Mouse (Mus musculus) forebrain, embryonic 15.5 days (tissue): ENCODE results near the gene Rap1gap. TPM values are rescaled to one million over a fixed set of nuclear protein-coding genes. Genes with fewer than 3 reads are reported as not detected.

Source experiments
- ATAC-seq: fragments of 200-750 bp; cut with Nextera tagmentation; replicated peaks from 2 replicates; pipeline ENCODE4 v1.8.0; 2017; ENCODE audit warnings: mild to moderate bottlenecking, moderate TSS enrichment, moderate library complexity
- H3K27ac ChIP-seq: fragments of 300-500 bp; sonication (generic); replicated peaks from 2 replicates; pipeline ENCODE4 v1.5.1; 2015; ENCODE audit warnings: mild to moderate bottlenecking, inconsistent platforms
- H3K27me3 ChIP-seq: fragments of 300-500 bp; sonication (generic); 2 replicates; pipeline ENCODE4 v1.6.1; 2015; ENCODE audit warnings: inconsistent platforms
- H3K36me3 ChIP-seq: fragments of 300-500 bp; sonication (generic); 2 replicates; pipeline ENCODE4 v1.6.1; 2015; ENCODE audit warnings: mild to moderate bottlenecking, inconsistent platforms
- H3K4me1 ChIP-seq: fragments of 300-500 bp; sonication (generic); 2 replicates; pipeline ENCODE4 v1.6.1; 2015; ENCODE audit warnings: inconsistent platforms
- H3K4me2 ChIP-seq: fragments of 300-500 bp; sonication (generic); replicated peaks from 2 replicates; pipeline ENCODE4 v1.6.1; 2015; ENCODE audit warnings: mild to moderate bottlenecking, inconsistent platforms
- H3K4me3 ChIP-seq: fragments of 300-500 bp; sonication (generic); 2 replicates; pipeline ENCODE4 v1.5.1; 2015; ENCODE audit warnings: mild to moderate bottlenecking, inconsistent platforms
- H3K9ac ChIP-seq: fragments of 300-500 bp; sonication (generic); replicated peaks from 2 replicates; pipeline ENCODE4 v1.6.1; 2015; ENCODE audit warnings: mild to moderate bottlenecking, inconsistent platforms
- H3K9me3 ChIP-seq: fragments of 300-500 bp; sonication (generic); 2 replicates; pipeline ENCODE4 v1.6.1; 2016; ENCODE audit warnings: inconsistent platforms
- WGBS: fragments of 180-500 bp; shearing (Covaris S2); methylation state at CpG from one replicate; pipeline ENCODE4 v1.1.7; 2015; ENCODE audit warnings: mixed read lengths; 5-methylcytosine and 5-hydroxymethylcytosine counted together
- polyA plus RNA-seq: library from polyadenylated mRNA; unstranded; fragments of >200 nt; fragmentation: Nextera tagmentation; extraction: Ambion mirVana; gene quantifications from 2 replicates; pipeline ENCODE4 v1.2.1, GENCODE M21; 2015

Gene Rap1gap
- polyA plus RNA-seq, 1 experiment from 2014 or later: 40.4 TPM

DNA sequence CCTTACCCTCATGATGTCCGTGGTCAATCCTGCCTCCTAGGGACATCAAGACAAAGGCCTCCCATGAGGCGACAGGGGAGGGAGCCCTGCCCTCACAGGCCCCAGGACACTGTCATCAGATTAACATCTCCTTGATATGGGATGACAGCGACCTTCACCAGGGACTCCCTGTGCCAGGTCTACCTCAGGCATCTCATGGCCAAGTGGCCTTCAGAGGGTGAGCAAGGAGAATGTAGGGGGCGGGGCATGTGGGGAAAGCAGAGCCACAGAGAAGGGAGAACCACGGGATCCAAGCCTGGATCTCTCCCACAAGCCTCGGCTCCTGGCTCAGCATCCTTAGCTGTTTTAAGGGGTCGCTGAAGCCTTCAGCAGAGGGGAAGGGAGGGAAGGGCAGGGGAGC, 79.3 kb downstream of the Rap1gap start:
- 61% methylated on average over 7 of the region's 7 CpGs for WGBS
- no peak overlapping the region for H3K4me2 ChIP-seq
- H3K27me3 ChIP-seq: no peaks in the 10 kb centered on the region
- no peak for ATAC-seq
- H3K9me3 ChIP-seq: no peaks in the 10 kb centered on the region
- H3K27ac ChIP-seq: no peak overlapping the region
- no peak overlapping the region for H3K4me3 ChIP-seq
- H3K4me1 ChIP-seq: peaks cover 4% of the 10 kb centered on the region; the same call in 1 of the 2 replicates
- H3K9ac ChIP-seq: no peak overlapping the region
- no peaks in the 10 kb centered on the region for H3K36me3 ChIP-seq

DNA sequence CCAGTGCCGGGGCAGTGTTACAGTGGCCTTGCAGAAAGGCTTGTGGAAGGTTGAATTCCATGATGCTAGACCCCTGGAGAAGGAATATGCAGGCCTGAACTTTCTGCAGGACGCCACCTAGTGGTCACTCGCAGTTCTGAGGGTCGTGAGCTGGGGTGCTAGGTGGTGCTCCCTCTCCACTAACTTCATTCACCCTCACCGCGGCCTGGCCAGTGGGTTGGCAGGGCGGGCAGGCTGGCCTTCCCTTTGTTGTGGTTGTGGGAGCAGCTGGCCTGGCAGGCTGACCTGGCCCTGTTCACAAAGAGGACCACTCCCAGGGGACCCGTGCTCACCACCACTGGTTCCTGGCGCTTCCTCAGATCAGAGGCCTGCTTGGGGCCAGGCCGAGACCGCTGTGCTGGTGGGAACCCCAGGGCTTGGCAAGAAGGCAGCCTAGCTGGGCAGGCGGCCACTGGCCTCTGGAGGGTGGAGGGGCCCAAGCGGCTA, 80.0 kb downstream of the Rap1gap start:
- no peaks in the 10 kb centered on the region for H3K9me3 ChIP-seq
- no peak overlapping the region for H3K4me2 ChIP-seq
- 59% methylated on average over 13 of the region's 13 CpGs for WGBS
- ATAC-seq: peak; percentile 41; the same call in 1 of the 2 replicates
- no peaks in the 10 kb centered on the region for H3K27me3 ChIP-seq
- H3K9ac ChIP-seq: no peak overlapping the region
- peaks cover 1% of the 10 kb centered on the region; the same call in 1 of the 2 replicates for H3K4me1 ChIP-seq
- no peak overlapping the region for H3K4me3 ChIP-seq
- no peaks in the 10 kb centered on the region for H3K36me3 ChIP-seq
- no peak overlapping the region for H3K27ac ChIP-seq

DNA sequence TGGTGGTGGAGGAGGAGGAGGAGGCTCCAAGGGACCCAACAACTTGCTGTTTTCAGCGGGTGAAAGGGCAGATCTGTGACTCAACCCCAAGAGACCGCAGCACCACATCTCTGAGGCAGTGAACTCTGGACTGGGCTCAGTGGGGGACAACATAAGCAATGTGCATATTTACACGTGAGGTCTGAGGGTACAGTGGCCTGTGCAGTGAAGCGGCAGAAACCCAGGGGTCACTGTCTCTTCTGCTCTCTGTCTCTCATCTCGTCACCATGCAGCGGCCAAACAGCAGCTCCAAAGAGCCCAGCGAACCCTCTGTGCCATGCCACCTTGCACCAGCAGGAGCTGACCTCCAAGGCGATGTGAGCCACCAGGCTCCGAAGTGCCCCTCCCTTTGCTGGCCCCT, 82.6 kb downstream of the Rap1gap start:
- Histone ChIP-seq H3K4me2 (no peak overlapping the region), H3K9me3 (no peaks in the 10 kb centered on the region), H3K4me3 (no peak overlapping the region), H3K9ac (no peak overlapping the region), H3K36me3 (no peaks in the 10 kb centered on the region), H3K27me3 (no peaks in the 10 kb centered on the region), H3K4me1 (no peaks in the 10 kb centered on the region), H3K27ac (no peak overlapping the region)
- ATAC-seq: no peak
- 88% methylated on average over 9 of the region's 9 CpGs for WGBS

DNA sequence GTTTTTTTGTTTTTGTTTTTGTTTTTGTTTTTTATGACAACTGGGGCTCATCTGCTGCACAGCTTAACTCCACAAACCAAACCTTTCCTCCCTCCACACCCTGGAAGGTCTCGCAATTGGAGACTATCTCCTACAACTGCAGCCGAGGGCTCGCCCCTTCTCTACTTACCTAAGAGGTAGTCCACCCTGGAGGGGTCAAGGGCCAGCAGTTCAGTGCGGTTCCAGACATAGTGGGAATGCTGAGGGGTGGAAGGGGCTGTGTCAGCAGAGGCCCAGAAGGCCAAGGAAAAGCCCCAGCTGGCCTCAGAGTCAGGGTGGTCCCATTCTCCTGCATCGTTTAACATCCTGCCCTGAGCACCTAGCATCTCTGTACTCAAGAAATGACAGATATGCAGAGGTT, 83.1 kb downstream of the Rap1gap start:
- H3K4me3 ChIP-seq: no peak overlapping the region
- H3K9me3 ChIP-seq: no peaks in the 10 kb centered on the region
- no peaks in the 10 kb centered on the region for H3K27me3 ChIP-seq
- H3K4me1 ChIP-seq: no peaks in the 10 kb centered on the region
- WGBS: 90% methylated on average over 5 of the region's 5 CpGs
- no peak overlapping the region for H3K4me2 ChIP-seq
- no peak overlapping the region for H3K27ac ChIP-seq
- no peaks in the 10 kb centered on the region for H3K36me3 ChIP-seq
- H3K9ac ChIP-seq: no peak overlapping the region
- ATAC-seq: no peak

DNA sequence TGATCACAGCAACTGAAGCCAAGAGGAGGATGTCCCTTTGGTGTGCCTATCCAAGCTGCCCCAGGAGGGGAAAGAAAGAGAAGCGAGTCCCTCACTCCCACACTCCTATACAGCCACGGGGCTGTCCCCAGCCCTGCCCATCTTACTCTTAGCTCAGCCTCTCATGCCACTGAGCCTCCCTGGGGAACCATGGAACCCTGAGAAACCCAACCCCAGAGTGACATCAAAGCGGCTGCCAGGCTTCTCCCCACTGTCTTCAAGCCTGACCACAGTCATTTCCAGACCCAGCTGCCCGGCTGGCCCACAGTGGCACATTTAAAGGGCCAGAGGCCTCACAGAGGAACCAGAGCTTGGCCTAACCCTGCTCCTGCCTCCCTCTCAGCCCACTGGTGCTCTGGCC, 84.2 kb downstream of the Rap1gap start:
- no peaks in the 10 kb centered on the region for H3K9me3 ChIP-seq
- H3K27ac ChIP-seq: no peak overlapping the region
- no peak overlapping the region for H3K4me2 ChIP-seq
- H3K9ac ChIP-seq: no peak overlapping the region
- no peaks in the 10 kb centered on the region for H3K27me3 ChIP-seq
- no peaks in the 10 kb centered on the region for H3K4me1 ChIP-seq
- 65% methylated on average over 4 of the region's 4 CpGs for WGBS
- no peak overlapping the region for H3K4me3 ChIP-seq
- no peaks in the 10 kb centered on the region for H3K36me3 ChIP-seq
- no peak for ATAC-seq

DNA sequence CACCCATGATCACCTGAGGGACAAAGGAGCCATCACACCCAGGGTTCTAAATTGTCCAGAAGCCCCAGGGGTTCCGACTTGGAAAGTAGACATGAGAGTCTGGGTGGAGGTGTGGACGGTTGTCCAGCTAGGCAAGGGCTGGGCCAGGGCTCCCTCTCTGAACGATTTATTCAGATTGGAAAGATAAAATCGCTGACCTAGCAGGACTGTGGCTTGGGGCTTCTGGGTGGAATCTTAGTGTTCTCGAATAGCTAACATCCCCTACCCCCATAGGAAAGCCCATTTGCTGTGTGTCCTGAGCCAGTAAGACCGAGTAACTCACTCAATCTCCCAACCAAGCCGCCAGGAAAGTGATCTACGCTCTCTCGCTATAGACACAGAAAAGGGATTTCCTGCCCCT, 85.2 kb downstream of the Rap1gap start:
- no peak for ATAC-seq
- 87% methylated on average over 9 of the region's 9 CpGs for WGBS

DNA sequence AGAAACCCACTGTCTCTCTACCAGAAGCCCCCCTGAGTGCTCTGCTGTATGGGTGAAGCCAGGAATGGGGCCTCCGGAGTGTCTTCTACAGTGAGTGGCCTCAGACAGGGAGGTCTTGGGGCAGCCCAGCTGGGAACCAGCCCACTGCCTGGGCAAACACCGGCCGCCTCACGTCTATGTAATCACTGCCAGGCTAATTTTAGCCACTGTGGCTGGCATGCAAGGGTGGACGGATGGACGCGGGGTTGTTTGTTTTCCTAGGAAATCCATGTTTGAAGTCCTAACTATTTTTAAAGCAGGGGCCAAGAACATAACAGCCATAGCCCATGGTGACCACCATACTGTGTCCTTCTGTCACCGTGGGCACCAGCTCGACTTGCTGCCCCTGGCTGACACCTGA, 85.6 kb downstream of the Rap1gap start:
- Histone ChIP-seq H3K4me1 (no peaks in the 10 kb centered on the region), H3K9me3 (no peaks in the 10 kb centered on the region), H3K27me3 (no peaks in the 10 kb centered on the region), H3K9ac (no peak overlapping the region), H3K4me2 (no peak overlapping the region), H3K27ac (no peak overlapping the region), H3K4me3 (no peak overlapping the region), H3K36me3 (no peaks in the 10 kb centered on the region)
- no peak for ATAC-seq
- WGBS: 89% methylated on average over 9 of the region's 9 CpGs

More for the DNA sequence above, 85.2 kb downstream of the Rap1gap start:
- no peak overlapping the region for H3K4me3 ChIP-seq
- H3K36me3 ChIP-seq: no peaks in the 10 kb centered on the region
- H3K9me3 ChIP-seq: no peaks in the 10 kb centered on the region
- H3K27me3 ChIP-seq: no peaks in the 10 kb centered on the region
- no peak overlapping the region for H3K4me2 ChIP-seq
- no peaks in the 10 kb centered on the region for H3K4me1 ChIP-seq
- no peak overlapping the region for H3K27ac ChIP-seq
- H3K9ac ChIP-seq: no peak overlapping the region

DNA sequence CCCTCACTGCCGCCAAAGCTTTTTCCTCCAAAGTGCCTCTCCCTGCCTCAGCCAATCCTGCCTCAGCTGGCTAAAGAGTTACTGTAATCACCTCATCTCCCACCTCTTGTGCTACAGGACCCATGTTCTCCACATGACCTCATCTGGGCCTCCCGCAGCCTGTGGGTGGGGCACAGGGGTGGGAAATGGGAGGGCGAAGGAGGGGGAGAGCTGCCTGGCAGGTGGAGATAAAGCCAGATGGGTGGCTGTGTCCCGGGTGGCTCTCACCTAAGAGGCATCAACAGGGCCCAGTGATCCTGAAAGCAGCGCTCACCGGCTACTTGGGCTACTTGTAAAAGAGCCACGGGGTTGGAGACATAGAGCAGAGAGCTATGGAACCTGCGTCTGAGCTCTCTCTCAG, 86.8 kb downstream of the Rap1gap start:
- no peaks in the 10 kb centered on the region for H3K27me3 ChIP-seq
- no peaks in the 10 kb centered on the region for H3K9me3 ChIP-seq
- no peak overlapping the region for H3K27ac ChIP-seq
- H3K4me1 ChIP-seq: no peaks in the 10 kb centered on the region
- ATAC-seq: no peak
- no peak overlapping the region for H3K4me3 ChIP-seq
- no peaks in the 10 kb centered on the region for H3K36me3 ChIP-seq
- no peak overlapping the region for H3K4me2 ChIP-seq
- no peak overlapping the region for H3K9ac ChIP-seq
- 77% methylated on average over 8 of the region's 8 CpGs for WGBS

DNA sequence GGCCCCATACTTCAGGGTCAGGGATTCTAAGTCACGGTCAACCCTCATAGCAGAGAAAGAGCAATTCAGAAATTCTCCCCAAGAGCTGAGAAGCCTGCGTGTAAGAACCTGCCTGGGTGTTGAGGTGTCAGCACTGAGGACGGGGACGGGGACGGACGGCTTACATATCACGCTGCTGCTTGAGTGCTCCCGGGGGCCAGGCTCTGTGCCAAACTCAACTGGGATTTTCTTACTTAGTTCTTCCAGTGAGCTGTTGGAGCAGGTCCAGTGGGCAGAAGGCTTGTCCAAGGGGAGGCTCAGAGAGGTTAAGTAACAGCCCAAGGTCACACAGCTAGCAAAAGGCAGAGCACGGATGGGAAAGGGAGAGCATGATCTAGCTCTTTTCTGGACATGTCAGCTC, 87.2 kb downstream of the Rap1gap start:
- no peak overlapping the region for H3K4me3 ChIP-seq
- no peak for ATAC-seq
- no peak overlapping the region for H3K27ac ChIP-seq
- no peaks in the 10 kb centered on the region for H3K36me3 ChIP-seq
- no peaks in the 10 kb centered on the region for H3K9me3 ChIP-seq
- no peaks in the 10 kb centered on the region for H3K27me3 ChIP-seq
- H3K4me1 ChIP-seq: no peaks in the 10 kb centered on the region
- H3K4me2 ChIP-seq: no peak overlapping the region
- 53% methylated on average over 9 of the region's 9 CpGs for WGBS
- no peak overlapping the region for H3K9ac ChIP-seq

DNA sequence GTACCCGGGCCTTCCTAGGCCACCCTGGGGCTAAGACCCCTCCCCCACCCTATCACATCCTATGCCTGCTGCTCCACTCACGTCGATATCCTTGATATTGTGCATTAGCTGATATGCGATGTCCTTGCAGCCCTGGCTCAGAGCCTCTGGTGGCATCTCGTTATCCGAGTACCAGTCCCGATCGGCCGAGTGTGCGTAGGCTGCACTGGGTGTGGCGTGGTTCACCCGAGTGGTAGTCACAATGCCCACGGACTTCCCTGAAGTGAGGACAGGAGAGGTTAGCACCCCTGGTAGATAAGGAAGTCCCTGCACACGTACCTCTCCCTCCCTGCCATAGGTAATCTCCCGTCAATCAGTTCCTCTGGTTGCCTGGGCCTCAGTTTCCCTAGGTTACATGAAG, 87.9 kb downstream of the Rap1gap start:
- WGBS: 81% methylated on average over 15 of the region's 15 CpGs

DNA sequence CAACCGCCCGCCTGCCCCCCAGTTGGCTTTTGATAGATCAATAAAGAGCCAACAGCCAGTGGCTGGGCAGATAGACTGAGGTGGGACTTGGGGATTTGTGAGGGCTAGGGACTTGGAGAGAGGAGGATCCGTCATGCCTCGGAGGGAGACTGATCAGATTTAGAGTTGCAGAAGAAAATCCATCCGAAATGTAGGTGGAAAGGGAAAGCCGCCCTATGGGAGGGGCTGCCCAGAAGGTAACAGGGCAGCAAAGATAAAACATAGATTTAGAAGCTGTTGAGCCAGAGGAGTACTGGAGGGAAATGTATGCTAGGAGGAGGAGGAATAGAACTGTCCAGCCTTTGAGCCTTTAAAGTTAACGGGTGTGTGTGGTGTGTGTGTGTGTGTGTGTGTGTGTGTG, 88.7 kb downstream of the Rap1gap start:
- WGBS: 84% methylated on average over 7 of the region's 7 CpGs
- H3K9me3 ChIP-seq: no peaks in the 10 kb centered on the region

More for the DNA sequence above, 87.9 kb downstream of the Rap1gap start:
- H3K4me2 ChIP-seq: no peak overlapping the region
- no peaks in the 10 kb centered on the region for H3K9me3 ChIP-seq
- no peak overlapping the region for H3K27ac ChIP-seq
- H3K36me3 ChIP-seq: no peaks in the 10 kb centered on the region
- no peak overlapping the region for H3K9ac ChIP-seq
- no peak overlapping the region for H3K4me3 ChIP-seq
- no peaks in the 10 kb centered on the region for H3K27me3 ChIP-seq
- H3K4me1 ChIP-seq: no peaks in the 10 kb centered on the region
- ATAC-seq: no peak

DNA sequence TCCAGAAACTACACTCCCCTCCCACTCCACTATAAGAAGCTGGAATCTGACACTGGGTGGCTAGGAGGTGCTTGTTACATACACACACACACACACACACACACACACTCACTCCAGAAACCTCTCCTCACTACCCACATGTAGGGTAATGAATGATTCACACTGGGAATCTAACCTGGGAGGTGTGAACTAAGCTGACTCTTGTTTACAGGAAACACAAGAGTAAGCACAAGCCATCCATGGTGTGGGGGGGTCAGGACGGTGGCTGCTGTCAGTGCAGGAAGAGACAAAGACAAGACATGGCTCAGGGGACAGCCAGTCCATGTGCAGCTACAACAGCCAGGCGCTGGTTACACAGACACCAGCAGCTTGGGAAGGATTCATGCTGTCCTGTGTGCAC, 89.9 kb downstream of the Rap1gap start:
- no peak overlapping the region for H3K4me2 ChIP-seq

More for the DNA sequence above, 88.7 kb downstream of the Rap1gap start:
- Histone ChIP-seq H3K27ac (no peak overlapping the region), H3K9ac (no peak overlapping the region), H3K4me2 (no peak overlapping the region), H3K4me1 (no peaks in the 10 kb centered on the region), H3K27me3 (no peaks in the 10 kb centered on the region), H3K36me3 (no peaks in the 10 kb centered on the region), H3K4me3 (no peak overlapping the region)
- ATAC-seq: no peak

DNA sequence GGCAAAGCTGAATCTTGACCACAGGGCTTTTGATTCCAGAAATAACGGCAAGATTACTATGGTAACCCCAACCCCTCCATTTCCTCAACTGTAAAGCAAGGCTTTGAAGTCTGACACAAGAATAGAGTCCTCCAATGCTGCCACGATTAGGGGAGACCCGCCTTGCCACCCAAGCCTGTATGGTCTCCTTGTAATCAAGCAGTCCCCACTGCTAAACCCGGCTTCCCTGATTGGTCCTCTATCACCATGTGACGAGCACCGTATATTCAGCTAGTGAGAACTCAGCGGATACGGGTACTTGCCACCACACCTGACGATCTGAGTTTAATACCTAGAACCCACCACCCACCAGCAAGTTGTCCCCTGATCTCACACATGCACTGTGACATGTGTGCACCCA, 98.4 kb downstream of the Rap1gap start:
- ATAC-seq: no peak
- no peaks in the 10 kb centered on the region for H3K9me3 ChIP-seq
- no peak overlapping the region for H3K4me2 ChIP-seq
- H3K27ac ChIP-seq: no peak overlapping the region
- no peak overlapping the region for H3K9ac ChIP-seq
- no peaks in the 10 kb centered on the region for H3K27me3 ChIP-seq
- peaks cover 29% of the 10 kb centered on the region for H3K4me1 ChIP-seq
- WGBS: 68% methylated on average over 9 of the region's 9 CpGs
- no peak overlapping the region for H3K4me3 ChIP-seq
- no peaks in the 10 kb centered on the region for H3K36me3 ChIP-seq

More for the DNA sequence above, 89.9 kb downstream of the Rap1gap start:
- ATAC-seq: no peak
- Histone ChIP-seq H3K27ac (no peak overlapping the region), H3K9ac (no peak overlapping the region), H3K4me1 (peaks cover 5% of the 10 kb centered on the region; the same call in 1 of the 2 replicates), H3K36me3 (no peaks in the 10 kb centered on the region), H3K27me3 (no peaks in the 10 kb centered on the region), H3K9me3 (no peaks in the 10 kb centered on the region), H3K4me3 (no peak overlapping the region)
- 80% methylated on average over 2 of the region's 2 CpGs for WGBS
